Mouse (Mus musculus) frontal cortex, adult 2 months (tissue): ENCODE results near the gene A1cf. TPM values are rescaled to one million over a fixed set of nuclear protein-coding genes. Genes with fewer than 3 reads are reported as not detected.

ENCODE experiments used
- DNase-seq, 2 experiments: peaks; one replicate each; pipeline ENCODE4 v3.0.0; 2022; ENCODE audit warnings: low spot score in 1 of 2; ENCODE audit errors: extremely low spot score in 1 of 2
- polyA plus RNA-seq: library from polyadenylated mRNA; depleted of rRNA; stranded (reverse); fragments of >200 nt; gene quantifications from 2 replicates; pipeline ENCODE4 v1.2.3, GENCODE M21; 2012; rRNA removed

A1cf gene
- not detected in 2 replicates for polyA plus RNA-seq

- no peak for DNase-seq
Observed at GRCm38 (mm10) chr19:31868521-31868920, at the start of gene A1cf. Gene A1cf (plus strand): TSS chr19:31868764.

- no peak for DNase-seq
Observed at GRCm38 (mm10) chr19:31834250-31834649, 34.3 kb upstream of the A1cf start.

- DNase-seq = peak; percentile 36 to 61
Observed at GRCm38 (mm10) chr19:31861909-31862308, 6.7 kb upstream of the A1cf start.

- DNase-seq = no peak
Observed at GRCm38 (mm10) chr19:31862512-31863249, 5.9 kb upstream of the A1cf start.

GRCm38 (mm10) chr19:31865451-31865850, 3.1 kb upstream of the A1cf start:
- no peak for DNase-seq

GRCm38 (mm10) chr19:31868076-31868475, 488 bp upstream of the A1cf start:
- DNase-seq = peak in 1 of 2 experiments; percentile 19

GRCm38 (mm10) chr19:31868971-31869370, 407 bp downstream of the A1cf start:
- DNase-seq = no peak

- no peak for DNase-seq
Observed at GRCm38 (mm10) chr19:31871377-31871776, 2.8 kb downstream of the A1cf start.

- no peak for DNase-seq
Observed at GRCm38 (mm10) chr19:31877968-31878367, 9.4 kb downstream of the A1cf start.

GRCm38 (mm10) chr19:31884594-31884993, 16.0 kb downstream of the A1cf start:
- DNase-seq = no peak

- no peak for DNase-seq
Observed at GRCm38 (mm10) chr19:31887275-31887674, 18.7 kb downstream of the A1cf start.

GRCm38 (mm10) chr19:31889988-31890387, 21.4 kb downstream of the A1cf start:
- no peak for DNase-seq

- no peak for DNase-seq
Observed at GRCm38 (mm10) chr19:31891001-31891893, 22.7 kb downstream of the A1cf start.

- no peak for DNase-seq
Observed at GRCm38 (mm10) chr19:31895971-31896370, 27.4 kb downstream of the A1cf start.

GRCm38 (mm10) chr19:31896711-31897110, 28.1 kb downstream of the A1cf start:
- no peak for DNase-seq

- no peak for DNase-seq
Observed at GRCm38 (mm10) chr19:31905671-31906070, 37.1 kb downstream of the A1cf start.

GRCm38 (mm10) chr19:31910423-31910822, 41.9 kb downstream of the A1cf start:
- no peak for DNase-seq

- no peak for DNase-seq
Observed at GRCm38 (mm10) chr19:31913946-31914345, 45.4 kb downstream of the A1cf start.

- DNase-seq = no peak
Observed at GRCm38 (mm10) chr19:31920357-31920756, 51.8 kb downstream of the A1cf start.

- peak; percentile 15 to 57 for DNase-seq
Observed at GRCm38 (mm10) chr19:31921852-31922251, 53.3 kb downstream of the A1cf start.

- DNase-seq = no peak
Observed at GRCm38 (mm10) chr19:31923615-31924352, 55.2 kb downstream of the A1cf start.
